Mouse (Mus musculus) G1E (cell line): Measurements from ENCODE around the gene Samd15.

Experiments
- CTCF ChIP-seq: IDR thresholded peaks from 2 replicates; pipeline ENCODE4 v1.5.1; 2012; ENCODE audit warnings: low read depth, low read length, inconsistent platforms, mixed read lengths
- GATA1 ChIP-seq: IDR thresholded peaks from 2 replicates; pipeline ENCODE4 v1.6.1; 2012; ENCODE audit warnings: borderline replicate concordance, low read length, inconsistent platforms, mixed read lengths
- TAL1 ChIP-seq: conservative IDR thresholded peaks from 2 replicates; pipeline ENCODE4 v1.6.1; 2012; ENCODE audit warnings: low read depth, low read length, inconsistent platforms, mixed read lengths

DNA sequence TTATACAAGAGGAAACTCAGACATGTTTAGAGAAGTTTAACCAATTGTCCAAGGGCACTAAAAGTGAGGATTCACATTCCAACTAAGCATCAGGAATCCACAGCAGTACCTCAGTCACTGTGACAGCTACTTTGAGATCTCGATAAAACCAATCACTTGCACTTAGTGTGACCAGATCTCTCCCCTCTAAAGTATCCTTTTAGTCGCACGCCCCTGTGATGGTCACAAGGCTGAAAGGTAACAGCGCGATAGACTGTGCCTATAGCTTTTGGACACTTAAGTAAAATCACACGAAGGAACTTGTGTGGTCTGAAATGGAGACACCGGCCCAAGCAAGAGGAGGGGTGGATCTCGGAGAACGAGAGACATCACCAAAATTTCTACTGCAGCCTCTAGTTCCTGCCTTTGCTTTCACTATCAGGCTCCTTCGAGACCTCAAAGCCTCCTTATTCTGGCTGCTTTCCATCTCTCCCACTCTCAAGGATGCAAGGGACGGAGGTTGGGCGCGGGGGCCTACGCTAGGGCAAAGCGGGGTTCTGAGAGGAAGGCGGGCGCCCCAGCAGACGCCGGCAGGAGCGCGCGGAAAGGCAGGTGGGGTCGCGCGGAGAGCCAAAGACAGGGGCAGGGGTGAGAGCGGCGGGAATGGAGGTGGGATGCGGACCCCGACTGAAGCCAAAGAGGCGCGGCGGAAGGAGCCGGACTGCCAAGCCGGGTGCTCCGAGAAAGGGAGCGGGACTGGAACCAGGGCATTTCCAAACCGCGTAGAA is at the start of gene Samd15:
- TF ChIP-seq TAL1 (no peak), CTCF (no peak), GATA1 (no peak)
